Mouse (Mus musculus): Measurements from ENCODE around the gene Ugt1a9. TPM values are rescaled to one million over a fixed set of nuclear protein-coding genes. Genes with fewer than 3 reads are reported as not detected.

Ugt1a9 gene
- polyA plus RNA-seq, 1 experiment from 2014 or later: not detected

DNA sequence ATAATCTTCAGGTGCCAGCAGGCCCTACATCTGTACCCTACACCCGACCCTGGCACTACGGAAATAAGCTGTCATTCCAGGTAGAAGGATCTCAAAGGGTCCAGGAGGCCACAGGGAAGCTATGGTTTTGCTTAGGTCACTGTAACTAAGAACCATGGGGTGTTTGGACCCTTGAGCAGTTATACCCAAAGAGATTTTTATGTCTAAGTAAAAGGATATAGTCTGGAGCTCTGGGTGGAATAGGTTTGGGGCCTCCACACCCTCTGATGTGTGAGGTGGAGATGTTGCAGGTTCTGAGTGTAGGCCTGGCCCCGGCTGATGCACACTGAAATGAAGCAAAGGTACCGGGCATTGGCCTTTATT lies 163.6 kb downstream of the Ugt1a9 start:
- Histone ChIP-seq H3K9ac (replicated peaks; ENCODE audit: low read depth, low read length) (no peak overlapping the region), H3K9me3 (ENCODE audit: control insufficient read depth, low read length) (peaks cover 92% of the 10 kb centered on the region), H3K27me3 (replicated peaks; ENCODE audit: control insufficient read depth, insufficient read depth, low read length) (no peaks in the 10 kb centered on the region), H3K36me3 (ENCODE audit: control insufficient read depth, insufficient read depth) (no peaks in the 10 kb centered on the region), H3K4me1 (replicated peaks; ENCODE audit: control insufficient read depth, insufficient read depth, low read length) (no peaks in the 10 kb centered on the region), H3K4me3 (replicated peaks; ENCODE audit: low read length) (no peak overlapping the region), H3K4me2 (ENCODE audit: low read length) (no peak overlapping the region), H3K27ac (ENCODE audit: low read length) (no peak overlapping the region)
- ATAC-seq: no peak
- WGBS: 71% methylated on average over 4 of the region's 4 CpGs

DNA sequence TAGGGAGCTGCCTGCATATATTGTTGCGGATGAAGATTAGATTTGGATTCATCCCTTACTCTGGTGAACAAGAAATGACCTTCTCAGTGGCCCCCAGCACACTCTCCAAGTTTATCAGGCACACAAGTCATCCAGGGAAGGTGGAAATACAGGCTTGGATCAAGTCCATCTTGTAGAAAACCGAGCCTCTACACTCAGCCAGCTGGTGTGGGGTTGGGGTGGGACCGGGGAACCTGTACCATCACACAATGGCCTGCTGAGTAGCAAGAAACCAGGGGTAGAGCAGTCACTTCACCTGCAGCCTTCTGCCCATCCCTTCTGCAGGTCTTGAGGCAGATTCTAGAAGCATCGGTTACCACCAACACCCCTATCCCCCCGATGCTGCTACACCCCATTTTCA lies 164.0 kb downstream of the Ugt1a9 start:
- no peaks in the 10 kb centered on the region for H3K27me3 ChIP-seq (replicated peaks; ENCODE audit: control insufficient read depth, insufficient read depth, low read length)
- no peaks in the 10 kb centered on the region for H3K36me3 ChIP-seq (ENCODE audit: control insufficient read depth, insufficient read depth)
- H3K9me3 ChIP-seq (ENCODE audit: control insufficient read depth, low read length): peaks cover 92% of the 10 kb centered on the region
- no peak overlapping the region for H3K9ac ChIP-seq (replicated peaks; ENCODE audit: low read depth, low read length)
- 44% methylated on average over 5 of the region's 5 CpGs for WGBS
- no peak for ATAC-seq
- H3K4me3 ChIP-seq (replicated peaks; ENCODE audit: low read length): no peak overlapping the region
- no peak overlapping the region for H3K4me2 ChIP-seq (ENCODE audit: low read length)
- no peaks in the 10 kb centered on the region for H3K4me1 ChIP-seq (replicated peaks; ENCODE audit: control insufficient read depth, insufficient read depth, low read length)
- no peak overlapping the region for H3K27ac ChIP-seq (ENCODE audit: low read length)

DNA sequence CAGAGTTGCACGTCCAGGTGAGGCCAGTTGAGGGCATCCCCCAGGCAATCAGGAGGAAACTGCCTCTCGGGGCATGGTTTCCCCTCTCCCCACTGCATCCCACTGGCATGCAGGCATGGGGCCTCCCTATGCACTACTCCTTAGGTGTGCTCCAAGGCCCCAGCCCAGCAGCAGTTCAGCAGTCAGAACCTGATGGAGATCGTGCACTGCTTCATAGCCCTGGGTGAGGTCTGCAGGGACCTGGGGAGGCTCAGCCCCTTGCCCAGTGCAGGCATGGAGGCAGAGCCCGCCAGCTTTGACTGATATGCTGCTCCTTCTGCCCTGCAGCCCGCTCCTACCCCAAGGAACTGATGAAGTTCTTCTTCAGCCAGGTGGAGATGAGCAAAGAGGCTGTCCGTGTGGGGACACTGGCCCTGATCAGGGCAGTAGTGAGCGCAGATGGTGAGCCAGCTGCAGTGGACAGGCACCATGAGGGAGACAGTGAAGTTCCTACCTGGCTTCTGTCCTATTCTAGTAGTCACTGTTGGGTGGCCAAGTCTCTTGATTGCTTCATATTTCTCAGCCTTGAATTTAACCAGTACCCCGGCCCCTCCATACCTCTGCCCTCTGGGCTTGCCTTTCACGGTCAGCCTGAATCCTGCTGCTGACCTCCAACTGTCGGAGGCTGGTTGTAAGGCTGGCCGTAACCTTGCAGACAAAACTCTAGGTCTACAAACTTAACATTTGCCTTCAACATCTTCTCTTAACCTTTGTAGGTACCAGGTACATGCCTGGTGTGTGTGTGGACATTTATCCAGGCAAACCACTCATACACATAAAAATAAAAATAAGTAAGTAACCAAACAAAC lies 164.7 kb downstream of the Ugt1a9 start:
- H3K4me3 ChIP-seq (replicated peaks; ENCODE audit: low read length): no peak overlapping the region
- no peak overlapping the region for H3K9ac ChIP-seq (replicated peaks; ENCODE audit: low read depth, low read length)
- H3K4me2 ChIP-seq (ENCODE audit: low read length): no peak overlapping the region
- H3K4me1 ChIP-seq (replicated peaks; ENCODE audit: control insufficient read depth, insufficient read depth, low read length): no peaks in the 10 kb centered on the region
- H3K9me3 ChIP-seq (ENCODE audit: control insufficient read depth, low read length): peaks cover 92% of the 10 kb centered on the region
- ATAC-seq: no peak
- 62% methylated on average over 11 of the region's 11 CpGs for WGBS
- no peaks in the 10 kb centered on the region for H3K27me3 ChIP-seq (replicated peaks; ENCODE audit: control insufficient read depth, insufficient read depth, low read length)
- H3K27ac ChIP-seq (ENCODE audit: low read length): no peak overlapping the region
- H3K36me3 ChIP-seq (ENCODE audit: control insufficient read depth, insufficient read depth): no peaks in the 10 kb centered on the region

DNA sequence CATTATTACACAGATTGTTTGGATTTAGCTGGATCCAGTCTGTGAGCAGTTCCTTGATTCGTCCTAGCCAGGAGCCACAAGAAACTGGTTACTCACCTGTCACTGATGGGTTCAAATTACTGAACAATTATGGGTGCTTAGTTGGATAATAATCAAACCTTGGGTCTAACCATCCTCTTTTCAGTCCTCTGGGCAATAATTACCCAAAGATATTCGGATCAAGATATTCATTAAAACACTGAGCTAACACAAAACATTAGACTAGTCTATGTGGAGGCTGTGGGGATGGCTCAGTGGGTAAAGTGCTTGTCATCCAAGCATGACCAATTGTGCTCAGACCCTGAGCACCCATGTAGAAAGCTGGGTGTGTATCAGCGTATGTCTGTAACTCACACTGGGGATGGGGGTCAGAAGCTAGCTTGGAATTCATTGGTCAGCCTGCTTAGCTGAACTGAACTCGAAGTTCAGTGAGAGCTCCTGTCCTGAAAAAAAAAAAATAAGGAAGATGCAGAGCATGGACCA lies 165.4 kb downstream of the Ugt1a9 start:
- Histone ChIP-seq H3K4me3 (replicated peaks; ENCODE audit: low read length) (no peak overlapping the region), H3K36me3 (ENCODE audit: control insufficient read depth, insufficient read depth) (no peaks in the 10 kb centered on the region), H3K27ac (ENCODE audit: low read length) (no peak overlapping the region), H3K9ac (replicated peaks; ENCODE audit: low read depth, low read length) (no peak overlapping the region), H3K4me1 (replicated peaks; ENCODE audit: control insufficient read depth, insufficient read depth, low read length) (no peaks in the 10 kb centered on the region), H3K4me2 (ENCODE audit: low read length) (no peak overlapping the region), H3K9me3 (ENCODE audit: control insufficient read depth, low read length) (peaks cover 93% of the 10 kb centered on the region), H3K27me3 (replicated peaks; ENCODE audit: control insufficient read depth, insufficient read depth, low read length) (no peaks in the 10 kb centered on the region)
- no peak for ATAC-seq
- WGBS: 64% methylated on average over 4 of the region's 4 CpGs

DNA sequence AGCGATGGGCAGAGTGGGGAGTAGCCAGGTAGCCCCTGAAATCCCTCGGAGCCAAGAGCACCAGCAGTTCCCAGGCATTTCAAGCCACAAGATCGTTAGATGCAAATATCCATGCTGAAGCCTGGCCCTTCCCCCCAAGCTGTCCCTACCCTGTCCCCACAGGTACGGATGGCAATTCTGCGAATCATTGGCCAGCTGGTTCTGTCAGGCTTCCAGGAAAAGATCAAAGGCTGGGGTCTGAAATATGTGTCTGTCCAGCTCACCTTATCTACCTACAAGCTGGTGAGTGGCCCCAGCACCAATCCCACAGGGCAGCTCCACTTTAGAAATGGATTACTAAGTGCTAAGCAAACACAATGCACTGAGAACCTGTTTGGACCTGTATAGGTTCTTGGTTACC lies 166.7 kb downstream of the Ugt1a9 start:
- Histone ChIP-seq H3K4me3 (replicated peaks; ENCODE audit: low read length) (no peak overlapping the region), H3K36me3 (ENCODE audit: control insufficient read depth, insufficient read depth) (no peaks in the 10 kb centered on the region), H3K27ac (ENCODE audit: low read length) (no peak overlapping the region), H3K4me2 (ENCODE audit: low read length) (no peak overlapping the region), H3K9ac (replicated peaks; ENCODE audit: low read depth, low read length) (no peak overlapping the region), H3K4me1 (replicated peaks; ENCODE audit: control insufficient read depth, insufficient read depth, low read length) (no peaks in the 10 kb centered on the region), H3K27me3 (replicated peaks; ENCODE audit: control insufficient read depth, insufficient read depth, low read length) (no peaks in the 10 kb centered on the region), H3K9me3 (ENCODE audit: control insufficient read depth, low read length) (peaks cover 87% of the 10 kb centered on the region)
- no peak for ATAC-seq
- 77% methylated on average over 5 of the region's 5 CpGs for WGBS

GRCm38 (mm10) chr1:88238771-88239170 lies 168.2 kb downstream of the Ugt1a9 start:
- Histone ChIP-seq H3K27me3 (replicated peaks; ENCODE audit: control insufficient read depth, insufficient read depth, low read length) (no peaks in the 10 kb centered on the region), H3K27ac (ENCODE audit: low read length) (no peak overlapping the region), H3K9ac (replicated peaks; ENCODE audit: low read depth, low read length) (no peak overlapping the region), H3K4me1 (replicated peaks; ENCODE audit: control insufficient read depth, insufficient read depth, low read length) (no peaks in the 10 kb centered on the region), H3K4me3 (replicated peaks; ENCODE audit: low read length) (no peak overlapping the region), H3K4me2 (ENCODE audit: low read length) (no peak overlapping the region), H3K36me3 (ENCODE audit: control insufficient read depth, insufficient read depth) (no peaks in the 10 kb centered on the region), H3K9me3 (ENCODE audit: control insufficient read depth, low read length) (peaks cover 85% of the 10 kb centered on the region)
- 80% methylated on average over 6 of the region's 6 CpGs for WGBS
- ATAC-seq: no peak

- WGBS: 78% methylated on average over 5 of the region's 5 CpGs
- Histone ChIP-seq H3K4me2 (ENCODE audit: low read length) (no peak overlapping the region), H3K4me1 (replicated peaks; ENCODE audit: control insufficient read depth, insufficient read depth, low read length) (no peaks in the 10 kb centered on the region), H3K9me3 (ENCODE audit: control insufficient read depth, low read length) (peaks cover 86% of the 10 kb centered on the region), H3K27me3 (replicated peaks; ENCODE audit: control insufficient read depth, insufficient read depth, low read length) (no peaks in the 10 kb centered on the region), H3K27ac (ENCODE audit: low read length) (no peak overlapping the region), H3K4me3 (replicated peaks; ENCODE audit: low read length) (no peak overlapping the region), H3K9ac (replicated peaks; ENCODE audit: low read depth, low read length) (no peak overlapping the region), H3K36me3 (ENCODE audit: control insufficient read depth, insufficient read depth) (no peaks in the 10 kb centered on the region)
- ATAC-seq: no peak
These were observed 169.5 kb downstream of the Ugt1a9 start for GRCm38 (mm10) chr1:88240072-88240471.

DNA sequence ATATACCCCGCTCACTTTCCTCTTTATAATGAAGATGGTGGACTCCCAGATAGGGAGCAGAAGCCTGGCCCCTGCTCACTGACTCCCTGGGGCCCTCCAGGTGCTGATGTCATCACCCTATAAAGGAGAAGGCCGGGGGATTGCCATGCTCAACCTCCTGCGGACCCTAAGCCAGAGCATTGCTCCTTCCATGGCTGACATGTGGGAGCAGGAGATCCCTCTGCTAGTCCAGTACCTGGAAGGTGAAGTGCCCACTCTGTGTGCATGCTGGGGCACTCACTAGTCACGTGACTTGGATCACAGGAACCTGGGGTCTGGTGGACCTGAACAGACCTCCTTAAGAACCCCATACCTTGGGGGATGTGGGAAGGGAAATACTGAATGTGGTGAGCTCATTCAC lies 170.0 kb downstream of the Ugt1a9 start:
- Histone ChIP-seq H3K4me3 (replicated peaks; ENCODE audit: low read length) (no peak overlapping the region), H3K27ac (ENCODE audit: low read length) (no peak overlapping the region), H3K27me3 (replicated peaks; ENCODE audit: control insufficient read depth, insufficient read depth, low read length) (no peaks in the 10 kb centered on the region), H3K9ac (replicated peaks; ENCODE audit: low read depth, low read length) (no peak overlapping the region), H3K4me1 (replicated peaks; ENCODE audit: control insufficient read depth, insufficient read depth, low read length) (no peaks in the 10 kb centered on the region), H3K36me3 (ENCODE audit: control insufficient read depth, insufficient read depth) (no peaks in the 10 kb centered on the region), H3K4me2 (ENCODE audit: low read length) (no peak overlapping the region), H3K9me3 (ENCODE audit: control insufficient read depth, low read length) (peaks cover 86% of the 10 kb centered on the region)
- ATAC-seq: no peak
- 71% methylated on average over 4 of the region's 4 CpGs for WGBS

GRCm38 (mm10) chr1:88243861-88244260 lies 173.3 kb downstream of the Ugt1a9 start:
- no peak overlapping the region for H3K4me2 ChIP-seq (ENCODE audit: low read length)

More at GRCm38 (mm10) chr1:88243861-88244260, 173.3 kb downstream of the Ugt1a9 start:
- no peak overlapping the region for H3K4me3 ChIP-seq (replicated peaks; ENCODE audit: low read length)
- no peaks in the 10 kb centered on the region for H3K36me3 ChIP-seq (ENCODE audit: control insufficient read depth, insufficient read depth)
- H3K9me3 ChIP-seq (ENCODE audit: control insufficient read depth, low read length): peaks cover 90% of the 10 kb centered on the region
- ATAC-seq: no peak
- no peak overlapping the region for H3K9ac ChIP-seq (replicated peaks; ENCODE audit: low read depth, low read length)
- no peaks in the 10 kb centered on the region for H3K4me1 ChIP-seq (replicated peaks; ENCODE audit: control insufficient read depth, insufficient read depth, low read length)
- no peaks in the 10 kb centered on the region for H3K27me3 ChIP-seq (replicated peaks; ENCODE audit: control insufficient read depth, insufficient read depth, low read length)
- WGBS: 67% methylated on average over 5 of the region's 5 CpGs
- H3K27ac ChIP-seq (ENCODE audit: low read length): no peak overlapping the region
